Mouse (Mus musculus) fat pad, adult 2 months (tissue): ENCODE data around the gene Dupd1.

Experiments
- DNase-seq: peaks from one replicate; pipeline ENCODE4 v3.0.0-alpha.2; 2011; ENCODE audit warnings: low read depth, low spot score; ENCODE audit errors: extremely low read depth

Gene Dupd1

DNA sequence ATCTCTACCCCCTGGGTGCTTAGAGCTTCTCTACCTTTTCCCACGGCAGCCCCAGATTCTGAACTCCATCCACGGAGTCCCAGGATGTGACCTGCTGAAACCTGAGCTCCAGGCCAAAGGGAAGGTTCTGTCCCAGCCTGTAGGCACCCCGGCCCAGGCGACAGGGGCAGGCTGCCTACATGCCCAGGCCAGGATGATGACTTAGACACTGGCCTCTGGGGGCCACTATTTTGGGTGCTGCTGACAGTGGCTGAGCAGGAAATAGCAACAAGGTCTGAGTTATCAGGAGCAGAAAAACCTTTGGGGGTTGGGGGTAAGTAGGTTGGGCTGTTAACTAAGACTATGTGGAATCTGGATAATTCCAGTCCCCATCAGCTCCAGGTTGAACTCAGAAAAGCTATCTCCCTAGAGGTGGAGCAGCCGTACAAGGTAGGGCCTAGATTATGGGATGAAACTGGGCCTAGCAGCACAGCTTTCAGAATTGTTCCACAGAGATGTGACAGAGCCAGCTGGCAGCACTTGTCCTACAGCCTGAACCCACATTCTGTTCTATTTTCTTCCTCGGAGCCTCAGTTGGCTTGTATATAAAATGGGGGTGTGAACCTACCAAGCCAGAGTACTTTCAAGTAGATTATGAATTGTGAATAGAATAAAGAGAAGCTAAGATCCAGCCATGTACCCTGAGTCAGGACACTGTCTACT is 14.8 kb upstream of the Dupd1 start:
- no peak for DNase-seq

DNA sequence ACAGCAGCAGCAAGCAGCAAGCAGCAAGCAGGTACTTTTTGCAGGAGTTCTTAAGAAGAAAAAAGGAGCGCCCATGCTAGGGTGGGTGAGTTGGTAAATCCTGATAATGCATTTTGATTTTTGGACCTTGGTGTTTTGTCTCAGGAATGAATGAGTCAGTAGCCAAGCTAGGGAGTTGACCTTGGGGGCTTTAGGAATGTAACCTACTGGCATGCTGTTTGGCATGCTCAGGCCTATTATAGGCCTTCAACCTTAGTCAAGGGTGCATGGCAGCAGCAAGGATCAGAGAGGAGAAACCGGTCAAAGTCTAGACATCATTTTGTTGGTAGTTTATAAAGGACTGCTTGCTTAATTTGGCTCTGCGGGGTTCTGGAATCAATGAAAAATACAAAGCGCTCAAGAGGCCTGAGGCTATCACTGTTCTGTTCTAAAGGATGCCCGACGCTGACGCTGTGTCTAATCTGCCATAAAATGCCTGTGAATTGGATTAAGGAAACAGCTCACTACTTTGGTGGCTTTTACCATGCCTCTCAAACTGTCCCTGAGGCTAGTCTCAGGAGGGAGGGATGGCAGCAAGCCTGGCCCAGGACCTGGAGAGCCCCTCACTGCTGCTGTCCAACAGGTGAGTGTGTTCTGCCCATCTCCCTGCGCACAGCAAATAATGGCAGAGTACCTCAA is 7.8 kb upstream of the Dupd1 start:
- DNase-seq = no peak

DNA sequence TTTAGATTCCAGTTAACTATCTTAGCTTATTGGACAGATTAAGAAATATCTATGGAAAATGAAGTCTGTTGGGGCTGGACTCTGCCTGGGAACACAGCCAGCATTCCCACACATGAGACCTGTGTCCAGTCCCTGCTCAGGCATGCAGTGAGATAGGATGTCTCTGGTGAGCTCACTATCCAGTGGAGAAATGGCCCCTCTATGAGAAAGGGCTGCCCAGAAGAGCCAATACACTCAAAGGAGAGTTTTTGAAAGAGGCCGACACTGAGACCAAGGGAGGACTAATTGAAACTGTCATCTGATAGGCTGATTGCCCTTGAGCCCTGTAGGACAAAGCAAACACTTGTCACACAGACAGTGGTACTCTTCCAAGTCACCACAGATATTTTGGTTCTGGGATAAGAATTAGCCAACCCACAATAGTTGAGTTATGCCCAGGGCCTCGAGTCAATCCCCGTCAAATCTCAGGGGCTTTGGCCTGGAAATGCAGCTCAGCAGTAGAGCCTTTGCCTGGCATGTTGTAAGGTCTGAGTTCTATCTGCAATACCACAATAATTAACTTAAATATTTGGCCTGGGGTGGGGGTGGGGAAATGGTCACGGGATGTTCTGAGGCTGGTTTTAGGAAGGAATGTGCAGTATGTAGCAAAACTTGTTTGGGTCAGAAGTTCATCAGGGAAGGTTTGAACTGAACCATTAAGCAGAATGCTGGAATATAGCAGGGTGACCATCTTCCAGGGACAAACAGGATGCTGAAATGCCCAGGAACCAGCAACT is 6.2 kb upstream of the Dupd1 start:
- DNase-seq = no peak

DNA sequence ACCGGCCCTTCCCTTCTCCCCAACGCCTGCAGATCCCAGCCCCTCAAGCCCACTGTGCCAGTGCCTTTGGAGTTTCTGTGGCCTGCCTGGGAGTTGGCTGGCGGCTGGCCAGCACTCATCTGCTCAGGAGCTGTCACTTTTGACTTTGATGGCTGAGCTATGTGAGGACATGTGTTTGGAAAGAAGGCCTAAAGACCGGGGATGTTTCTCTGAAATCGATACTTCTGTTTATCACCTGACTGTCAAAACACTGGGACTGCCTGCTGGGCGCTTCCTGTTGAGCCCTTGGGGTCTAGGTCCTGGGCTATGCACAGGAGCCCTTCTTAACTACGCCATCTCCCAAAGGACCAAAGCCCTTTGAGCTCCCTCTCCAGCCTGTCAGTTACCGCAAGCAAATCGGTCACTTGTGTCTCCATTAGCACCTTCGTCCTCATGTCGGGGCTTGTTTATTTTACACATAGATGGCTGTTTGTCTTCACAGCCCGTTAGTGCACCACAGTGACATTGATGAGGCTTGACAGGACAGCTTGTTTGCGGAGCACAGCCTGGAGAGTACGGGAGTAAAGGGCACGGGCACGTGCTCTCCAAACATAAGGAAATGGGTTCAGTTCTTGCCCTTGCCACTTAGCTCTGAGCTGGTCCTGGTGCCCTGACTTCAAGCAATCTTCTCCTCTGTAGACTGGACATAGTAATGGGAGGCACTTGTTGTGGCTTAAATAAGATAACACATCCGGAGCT is 5.4 kb upstream of the Dupd1 start:
- no peak for DNase-seq

DNA sequence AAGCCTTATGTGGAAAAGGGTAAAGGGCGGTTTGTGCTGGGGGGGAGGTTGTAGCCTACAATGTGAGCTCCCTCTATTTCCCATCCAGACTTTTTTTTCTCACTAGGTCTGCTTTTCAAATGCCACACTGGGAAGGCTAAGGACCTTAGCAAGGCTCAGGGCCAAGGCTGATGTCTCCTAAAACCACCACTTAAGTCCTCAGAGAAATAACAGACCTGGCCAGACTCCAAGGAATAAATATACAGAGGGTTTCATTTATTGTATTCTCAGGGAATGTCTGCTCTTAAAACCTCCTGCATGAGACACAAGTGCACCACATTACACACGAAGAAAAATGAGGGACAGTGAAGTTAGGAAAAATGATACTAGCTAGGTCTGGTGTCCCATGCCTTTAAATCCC is 3.1 kb downstream of the Dupd1 start:
- no peak for DNase-seq

GRCm38 (mm10) chr14:21709545-21709944 is 4.8 kb downstream of the Dupd1 start:
- DNase-seq = no peak

DNA sequence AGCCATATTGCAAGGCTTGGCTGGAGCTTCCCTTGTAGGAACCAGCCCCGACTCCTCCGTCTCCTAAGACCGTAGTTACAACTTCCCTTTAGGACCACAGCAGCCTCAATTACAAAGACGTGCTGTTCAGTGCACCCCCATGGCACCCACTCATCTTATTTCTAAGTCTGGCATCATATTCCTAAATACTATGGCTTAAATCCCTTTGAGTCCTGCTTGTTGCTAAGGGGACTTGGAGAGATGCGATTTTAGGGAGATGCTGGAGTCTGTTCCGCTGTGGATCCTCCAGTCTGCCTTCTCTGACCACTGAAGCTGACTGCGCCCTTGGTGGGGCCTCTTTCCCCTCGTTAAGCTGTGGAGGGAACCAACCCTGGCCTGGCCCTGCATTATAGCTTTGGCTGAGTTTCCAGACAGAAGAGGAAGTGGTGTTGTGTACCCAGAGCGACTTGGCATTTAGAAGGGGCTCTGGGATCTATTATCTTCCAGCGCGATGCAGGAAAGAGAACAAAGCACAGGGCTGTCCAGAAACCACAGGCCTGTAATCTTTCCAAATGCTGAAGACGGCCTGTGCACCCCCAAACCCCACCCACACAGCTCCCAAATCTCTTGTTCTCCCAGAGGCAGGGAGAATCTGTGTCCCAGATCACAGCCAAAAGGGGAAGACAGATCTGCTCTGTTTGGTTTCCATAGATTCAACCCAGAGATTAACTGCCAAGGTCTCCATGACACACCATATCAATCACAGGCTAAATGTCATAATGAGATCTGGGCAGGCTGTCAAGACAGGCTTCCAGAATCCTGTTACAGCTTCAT is 7.4 kb downstream of the Dupd1 start:
- DNase-seq = no peak

GRCm38 (mm10) chr14:21705462-21705861 is 8.9 kb downstream of the Dupd1 start:
- no peak for DNase-seq

GRCm38 (mm10) chr14:21703255-21703654 is 11.1 kb downstream of the Dupd1 start:
- DNase-seq = no peak

DNA sequence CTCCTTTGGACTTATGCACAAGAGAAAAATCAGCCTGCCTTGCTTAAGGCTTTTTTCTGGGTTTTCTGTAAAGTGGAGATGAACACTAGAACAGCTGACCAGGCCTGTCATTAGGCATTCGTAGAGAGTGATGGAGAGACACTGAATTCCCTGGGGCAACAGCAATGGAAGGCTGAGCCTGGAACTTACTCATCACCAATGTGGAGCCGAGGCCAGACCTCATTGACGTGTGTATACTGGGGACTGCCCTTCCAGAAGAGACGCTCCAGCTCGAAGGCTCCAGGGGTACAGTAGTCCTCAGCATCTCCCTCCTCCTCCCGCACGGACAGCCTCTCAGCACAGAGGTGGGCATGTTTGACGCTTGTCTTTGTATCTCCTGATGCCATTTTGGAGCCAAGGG is 11.7 kb downstream of the Dupd1 start:
- DNase-seq = no peak

GRCm38 (mm10) chr14:21696186-21696830 is 18.1 kb downstream of the Dupd1 start:
- no peak for DNase-seq

GRCm38 (mm10) chr14:21695020-21695419 is 19.4 kb downstream of the Dupd1 start:
- no peak for DNase-seq

DNA sequence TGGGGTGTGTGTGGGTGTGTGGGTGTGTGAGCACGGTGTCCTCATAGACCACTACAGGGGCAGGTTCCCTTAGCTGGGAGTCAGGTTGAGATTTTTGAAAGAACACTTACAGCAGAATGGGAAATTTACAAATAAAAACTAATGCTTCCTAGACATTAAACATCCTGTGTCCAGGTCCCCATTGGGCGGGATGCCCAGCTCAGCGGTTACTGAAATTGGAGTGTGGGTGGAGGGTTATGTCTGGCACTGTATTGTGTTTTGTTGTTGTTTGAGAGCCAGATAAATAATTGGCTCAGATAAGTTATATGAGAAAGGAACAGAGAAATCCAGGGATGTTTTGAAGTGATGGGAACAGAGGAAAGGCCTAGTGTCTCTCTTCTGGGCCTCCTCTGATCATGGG is 23.3 kb downstream of the Dupd1 start:
- no peak for DNase-seq

DNA sequence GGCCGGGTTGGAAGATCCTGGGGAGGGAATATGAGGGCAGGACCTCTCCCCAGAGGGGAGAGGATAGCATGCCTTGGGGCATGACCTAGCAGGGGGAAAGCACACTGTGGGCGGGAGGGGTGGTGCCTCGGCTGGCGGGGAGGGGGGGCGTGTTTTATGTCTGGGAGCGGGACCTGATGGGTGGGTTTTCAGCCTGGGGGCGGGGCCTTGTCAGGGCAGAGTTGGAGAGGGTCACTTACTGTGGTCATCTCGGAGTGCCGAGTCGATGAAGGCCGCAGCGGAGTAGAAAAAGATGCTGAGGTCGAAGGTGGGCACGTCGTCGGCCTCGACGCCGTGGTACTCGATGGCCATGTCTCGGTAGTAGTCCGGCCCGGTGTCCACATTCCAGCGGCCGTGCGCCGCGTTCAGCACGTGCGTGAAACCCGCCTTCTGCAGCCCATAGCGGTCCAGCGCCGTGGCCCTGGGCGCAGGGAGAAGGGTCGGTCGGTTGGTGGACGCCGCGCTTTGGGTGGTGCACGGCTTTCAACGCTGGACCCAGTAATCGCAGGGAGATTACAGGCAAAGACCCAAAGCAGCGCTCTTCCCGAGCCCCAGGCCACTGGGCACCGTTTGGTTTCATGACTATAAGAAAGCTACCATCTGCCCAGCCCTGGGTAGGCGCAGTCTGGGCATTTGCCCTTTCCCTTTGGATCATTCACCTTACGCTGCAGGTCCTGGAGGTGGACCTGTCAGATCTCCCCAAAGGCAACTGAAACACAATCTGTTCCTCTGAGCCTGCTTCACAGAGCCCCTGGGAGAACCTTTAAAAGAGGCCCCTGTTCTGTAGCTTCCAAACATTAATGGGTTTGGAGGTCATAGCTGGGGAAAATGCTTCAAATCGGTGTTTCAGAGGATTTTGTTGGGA is 27.7 kb downstream of the Dupd1 start:
- DNase-seq = no peak

GRCm38 (mm10) chr14:21685411-21686146 is 28.8 kb downstream of the Dupd1 start:
- no peak for DNase-seq

GRCm38 (mm10) chr14:21683834-21684233 is 30.5 kb downstream of the Dupd1 start:
- DNase-seq = no peak

GRCm38 (mm10) chr14:21682681-21683129 is 31.7 kb downstream of the Dupd1 start:
- DNase-seq = no peak

DNA sequence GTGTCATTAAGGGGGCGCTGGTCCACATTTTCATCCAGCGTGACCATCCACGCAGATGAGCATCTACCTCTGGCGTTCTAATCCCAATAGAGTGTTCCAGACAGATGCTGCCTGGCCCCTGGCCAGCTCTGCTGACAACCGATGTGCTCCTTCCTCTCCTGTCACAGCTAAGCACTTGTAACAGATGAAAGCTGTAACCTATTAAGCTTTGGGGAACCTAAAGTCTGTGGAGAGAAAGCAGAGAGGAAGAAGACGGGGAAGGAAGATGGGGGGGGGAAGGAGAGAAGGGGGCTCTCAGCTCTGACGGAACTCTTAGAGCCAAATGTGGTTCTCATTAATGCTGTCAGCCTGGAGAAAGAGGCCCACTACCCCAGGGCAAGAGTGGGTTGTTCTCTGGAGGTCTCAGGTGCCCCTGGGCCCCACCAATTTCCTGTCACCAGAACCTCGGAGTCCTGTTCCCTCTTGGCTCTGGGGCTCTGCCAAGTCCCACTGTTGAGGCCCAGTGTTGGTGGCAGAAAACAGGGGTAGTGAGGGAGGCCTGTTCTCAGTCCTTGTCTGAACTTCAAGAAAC is 34.7 kb downstream of the Dupd1 start:
- DNase-seq = no peak
